Mouse (Mus musculus): ENCODE measurements around the gene Atxn7. TPM values are rescaled to one million over a fixed set of nuclear protein-coding genes. Genes with fewer than 3 reads are reported as not detected.

Atxn7 gene
- 1.2 and 1.5 TPM in 2 replicates for polyA plus RNA-seq (2015; fragmentation: Nextera tagmentation; extraction: Ambion mirVana)

- peak within 1 kb of the TSS; percentile 79 for H3K4me3 ChIP-seq (ENCODE audit: low read depth, low read length)
- H3K9ac ChIP-seq (ENCODE audit: low read depth, low read length) = peak within 1 kb of the TSS; percentile 87
- ATAC-seq (ENCODE audit: low read depth) = peak; percentile 72
- H3K4me1 ChIP-seq (ENCODE audit: control insufficient read depth, low read depth, low read length) = peaks cover 22% of the 10 kb centered on the region
- peak within 1 kb of the TSS; percentile 88 for H3K4me2 ChIP-seq (ENCODE audit: low read depth, low read length)
- no peaks in the 10 kb centered on the region for H3K9me3 ChIP-seq (replicated peaks; ENCODE audit: control insufficient read depth, low read length)
- no peaks in the 10 kb centered on the region for H3K36me3 ChIP-seq (ENCODE audit: control insufficient read depth, insufficient read depth)
- no peaks in the 10 kb centered on the region for H3K27me3 ChIP-seq (ENCODE audit: control insufficient read depth, insufficient read depth, low read depth, low read length)
- peak within 1 kb of the TSS; percentile 75 for H3K27ac ChIP-seq (ENCODE audit: low read length)
- WGBS (ENCODE audit: insufficient replicate concordance) = 3% methylated on average over 28 of the region's 56 CpGs
Measured at GRCm38 (mm10) chr14:13961401-13962112, at the start of gene Atxn7, which contains the start of gene Thoc7. Gene Atxn7, plus strand, starts transcription at chr14:13961440. Gene Thoc7, minus strand, starts transcription at chr14:13961852.

- Histone ChIP-seq H3K27me3 (ENCODE audit: control insufficient read depth, insufficient read depth, low read depth, low read length) (no peaks in the 10 kb centered on the region), H3K9ac (ENCODE audit: low read depth, low read length) (no peak within 1 kb of the TSS), H3K9me3 (replicated peaks; ENCODE audit: control insufficient read depth, low read length) (no peaks in the 10 kb centered on the region), H3K4me2 (ENCODE audit: low read depth, low read length) (no peak within 1 kb of the TSS), H3K4me3 (ENCODE audit: low read depth, low read length) (no peak within 1 kb of the TSS), H3K36me3 (ENCODE audit: control insufficient read depth, insufficient read depth) (no peaks in the 10 kb centered on the region), H3K27ac (ENCODE audit: low read length) (no peak within 1 kb of the TSS), H3K4me1 (ENCODE audit: control insufficient read depth, low read depth, low read length) (no peaks in the 10 kb centered on the region)
- 33% methylated on average over 1 of the region's 1 CpGs for WGBS (ENCODE audit: insufficient replicate concordance)
- ATAC-seq (ENCODE audit: low read depth) = no peak
Measured at GRCm38 (mm10) chr14:13914387-13915082, 46.7 kb upstream of the Atxn7 start, which contains the start of gene Gm281. Gene Gm281, minus strand, starts transcription at chr14:13914478.

- Histone ChIP-seq H3K27me3 (ENCODE audit: control insufficient read depth, insufficient read depth, low read depth, low read length) (no peaks in the 10 kb centered on the region), H3K4me2 (ENCODE audit: low read depth, low read length) (no peak overlapping the region), H3K4me3 (ENCODE audit: low read depth, low read length) (no peak overlapping the region), H3K9me3 (replicated peaks; ENCODE audit: control insufficient read depth, low read length) (no peaks in the 10 kb centered on the region), H3K27ac (ENCODE audit: low read length) (no peak overlapping the region), H3K4me1 (ENCODE audit: control insufficient read depth, low read depth, low read length) (no peaks in the 10 kb centered on the region), H3K36me3 (ENCODE audit: control insufficient read depth, insufficient read depth) (no peaks in the 10 kb centered on the region), H3K9ac (ENCODE audit: low read depth, low read length) (no peak overlapping the region)
- no peak for ATAC-seq (ENCODE audit: low read depth)
- WGBS (ENCODE audit: insufficient replicate concordance) = 48% methylated on average over 4 of the region's 4 CpGs
Measured at GRCm38 (mm10) chr14:13915207-13915606, 46.0 kb upstream of the Atxn7 start.

GRCm38 (mm10) chr14:13917208-13917607 lies 44.0 kb upstream of the Atxn7 start:
- Histone ChIP-seq H3K9ac (ENCODE audit: low read depth, low read length) (no peak overlapping the region), H3K36me3 (ENCODE audit: control insufficient read depth, insufficient read depth) (no peaks in the 10 kb centered on the region), H3K9me3 (replicated peaks; ENCODE audit: control insufficient read depth, low read length) (no peaks in the 10 kb centered on the region), H3K4me2 (ENCODE audit: low read depth, low read length) (no peak overlapping the region), H3K27me3 (ENCODE audit: control insufficient read depth, insufficient read depth, low read depth, low read length) (no peaks in the 10 kb centered on the region), H3K4me1 (ENCODE audit: control insufficient read depth, low read depth, low read length) (no peaks in the 10 kb centered on the region), H3K27ac (ENCODE audit: low read length) (no peak overlapping the region), H3K4me3 (ENCODE audit: low read depth, low read length) (no peak overlapping the region)
- 71% methylated on average over 10 of the region's 10 CpGs for WGBS (ENCODE audit: insufficient replicate concordance)
- ATAC-seq (ENCODE audit: low read depth) = no peak

GRCm38 (mm10) chr14:13917630-13918029 lies 43.6 kb upstream of the Atxn7 start:
- no peak overlapping the region for H3K27ac ChIP-seq (ENCODE audit: low read length)
- H3K4me1 ChIP-seq (ENCODE audit: control insufficient read depth, low read depth, low read length) = no peaks in the 10 kb centered on the region
- 36% methylated on average over 3 of the region's 3 CpGs for WGBS (ENCODE audit: insufficient replicate concordance)
- no peak overlapping the region for H3K4me3 ChIP-seq (ENCODE audit: low read depth, low read length)
- no peak overlapping the region for H3K9ac ChIP-seq (ENCODE audit: low read depth, low read length)
- H3K36me3 ChIP-seq (ENCODE audit: control insufficient read depth, insufficient read depth) = no peaks in the 10 kb centered on the region
- no peaks in the 10 kb centered on the region for H3K9me3 ChIP-seq (replicated peaks; ENCODE audit: control insufficient read depth, low read length)
- no peak for ATAC-seq (ENCODE audit: low read depth)
- H3K27me3 ChIP-seq (ENCODE audit: control insufficient read depth, insufficient read depth, low read depth, low read length) = no peaks in the 10 kb centered on the region
- no peak overlapping the region for H3K4me2 ChIP-seq (ENCODE audit: low read depth, low read length)

GRCm38 (mm10) chr14:13933290-13934051 lies 27.8 kb upstream of the Atxn7 start:
- H3K27ac ChIP-seq (ENCODE audit: low read length) = no peak overlapping the region
- 20% methylated on average over 30 of the region's 31 CpGs for WGBS (ENCODE audit: insufficient replicate concordance)
- peak overlapping the region; percentile 69 for H3K4me2 ChIP-seq (ENCODE audit: low read depth, low read length)
- peak overlapping the region; percentile 50 for H3K4me3 ChIP-seq (ENCODE audit: low read depth, low read length)
- H3K36me3 ChIP-seq (ENCODE audit: control insufficient read depth, insufficient read depth) = no peaks in the 10 kb centered on the region
- H3K27me3 ChIP-seq (ENCODE audit: control insufficient read depth, insufficient read depth, low read depth, low read length) = no peaks in the 10 kb centered on the region
- no peaks in the 10 kb centered on the region for H3K9me3 ChIP-seq (replicated peaks; ENCODE audit: control insufficient read depth, low read length)
- peaks cover 2% of the 10 kb centered on the region; the same call in 1 of the 2 replicates for H3K4me1 ChIP-seq (ENCODE audit: control insufficient read depth, low read depth, low read length)
- no peak for ATAC-seq (ENCODE audit: low read depth)
- peak overlapping the region; percentile 18; the same call in 1 of the 2 replicates for H3K9ac ChIP-seq (ENCODE audit: low read depth, low read length)

- no peaks in the 10 kb centered on the region for H3K9me3 ChIP-seq (replicated peaks; ENCODE audit: control insufficient read depth, low read length)
- H3K27me3 ChIP-seq (ENCODE audit: control insufficient read depth, insufficient read depth, low read depth, low read length) = no peaks in the 10 kb centered on the region
- H3K4me1 ChIP-seq (ENCODE audit: control insufficient read depth, low read depth, low read length) = peaks cover 2% of the 10 kb centered on the region; the same call in 1 of the 2 replicates
- peak overlapping the region; percentile 69 for H3K4me2 ChIP-seq (ENCODE audit: low read depth, low read length)
- H3K36me3 ChIP-seq (ENCODE audit: control insufficient read depth, insufficient read depth) = no peaks in the 10 kb centered on the region
- WGBS (ENCODE audit: insufficient replicate concordance) = 22% methylated on average over 5 of the region's 5 CpGs
- H3K9ac ChIP-seq (ENCODE audit: low read depth, low read length) = no peak overlapping the region
- peak overlapping the region; percentile 50 for H3K4me3 ChIP-seq (ENCODE audit: low read depth, low read length)
- no peak overlapping the region for H3K27ac ChIP-seq (ENCODE audit: low read length)
- ATAC-seq (ENCODE audit: low read depth) = no peak
Measured at GRCm38 (mm10) chr14:13934052-13934371, 27.2 kb upstream of the Atxn7 start.

GRCm38 (mm10) chr14:13944686-13945085 lies 16.6 kb upstream of the Atxn7 start:
- no peak overlapping the region for H3K9ac ChIP-seq (ENCODE audit: low read depth, low read length)
- H3K4me2 ChIP-seq (ENCODE audit: low read depth, low read length) = no peak overlapping the region
- no peak overlapping the region for H3K4me3 ChIP-seq (ENCODE audit: low read depth, low read length)
- H3K27me3 ChIP-seq (ENCODE audit: control insufficient read depth, insufficient read depth, low read depth, low read length) = no peaks in the 10 kb centered on the region
- ATAC-seq (ENCODE audit: low read depth) = no peak
- H3K27ac ChIP-seq (ENCODE audit: low read length) = no peak overlapping the region
- H3K36me3 ChIP-seq (ENCODE audit: control insufficient read depth, insufficient read depth) = peaks cover 15% of the 10 kb centered on the region
- WGBS (ENCODE audit: insufficient replicate concordance) = 70% methylated on average over 4 of the region's 4 CpGs
- H3K9me3 ChIP-seq (replicated peaks; ENCODE audit: control insufficient read depth, low read length) = no peaks in the 10 kb centered on the region
- no peaks in the 10 kb centered on the region for H3K4me1 ChIP-seq (ENCODE audit: control insufficient read depth, low read depth, low read length)
